Mouse (Mus musculus): ENCODE measurements at regions not wholly inside any gene's neighbourhood (a gene's known extent, or its start where the extent isn't known, plus 50 kb on each side); places are given as distances from the start of the nearest gene placed in this dataset.

- no peak for DNase-seq (ENCODE audit: low spot score)
Observed at GRCm38 (mm10) chr9:112725103-112725502, 489.4 kb upstream of the Arpp21 start.

- no peak for DNase-seq (ENCODE audit: low spot score)
Observed at GRCm38 (mm10) chr9:112723346-112723745, 487.6 kb upstream of the Arpp21 start.

GRCm38 (mm10) chr9:112722501-112722900 is 486.8 kb upstream of the Arpp21 start:
- DNase-seq (ENCODE audit: low spot score), result no peak

GRCm38 (mm10) chr9:112715197-112715762 is 479.5 kb upstream of the Arpp21 start:
- DNase-seq (ENCODE audit: low spot score), result no peak

- no peak for DNase-seq (ENCODE audit: low spot score)
Observed at GRCm38 (mm10) chr9:112678866-112679265, 443.1 kb upstream of the Arpp21 start.

- DNase-seq (ENCODE audit: low spot score), result no peak
Observed at GRCm38 (mm10) chr9:112675232-112675631, 439.5 kb upstream of the Arpp21 start.
